Comparison of ENCODE assay signal across 18 mouse cellular contexts in the genomic region with DNA sequence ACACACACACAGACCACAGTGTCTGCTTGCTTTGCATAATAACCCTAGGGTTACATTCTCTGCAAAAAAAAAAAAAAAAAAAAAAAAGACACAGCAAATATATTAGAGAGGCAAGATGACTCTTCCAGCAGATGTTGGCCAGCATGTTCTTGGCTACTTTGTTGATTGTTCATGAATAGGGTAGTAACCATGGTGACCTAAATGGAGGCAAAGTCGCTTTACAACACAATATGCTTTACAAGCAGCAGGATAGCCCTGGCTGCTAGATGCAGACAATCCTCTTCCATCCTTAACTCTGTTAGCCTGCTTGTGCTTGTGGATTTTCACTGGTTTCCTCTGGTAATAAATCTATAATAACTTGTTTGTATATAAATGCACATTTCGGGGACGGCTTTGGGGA.
DNase-seq lines count a peak whose midpoint lies in the region; ATAC-seq and TF ChIP-seq lines count a peak whose summit lies in the region.
"Had no signal": no experiment of that assay in that cellular context is flagged by ENCODE, and none has a peak within 500 bp of the region (broad histone marks: within the 10 kb centered on the region; RNA-seq: fewer than 3 reads in every experiment).

No protein-coding gene starts in this region.

- peak; percentile 63; the same call in 1 of the 2 replicates for ATAC-seq in midbrain, embryonic 12.5 days (ENCODE audit: low FRiP score, low read depth)
- no peak; the same call in 1 of the 2 replicates for ATAC-seq in midbrain, embryonic 13.5 days
- ATAC-seq in hindbrain, embryonic 13.5 days (ENCODE audit: low FRiP score): peak; percentile 63; the same call in 1 of the 2 replicates
- ATAC-seq in neural tube, embryonic 12.5 days (ENCODE audit: low FRiP score, low read depth): peak; percentile 75; the same call in 1 of the 2 replicates
- no peak for ATAC-seq in liver, postnatal 0 days
- ATAC-seq: inflammation-experienced regulatory T-cells, adult 6 months; lung, postnatal 0 days had no signal

- no peaks in the 10 kb centered on the region for H3K27me3 ChIP-seq in midbrain, embryonic 12.5 days
- no peaks in the 10 kb centered on the region for H3K27me3 ChIP-seq in midbrain, embryonic 13.5 days
- no peaks in the 10 kb centered on the region for H3K27me3 ChIP-seq in hindbrain, embryonic 13.5 days
- H3K27me3 ChIP-seq in neural tube, embryonic 12.5 days (replicated peaks): no peaks in the 10 kb centered on the region
- H3K27me3 ChIP-seq in liver, postnatal 0 days (ENCODE audit: insufficient read depth, low read length): no peaks in the 10 kb centered on the region
- H3K27me3 ChIP-seq: limb, embryonic 13.5 days had no signal

- peak; percentile 53 for DNase-seq in brain, embryonic 14.5 days (ENCODE audit: low read depth)
- no peak for DNase-seq in thymus, postnatal 0 days (ENCODE audit: low spot score)
- DNase-seq in liver, postnatal 0 days: no peak
- DNase-seq in testis, postnatal 14 days (ENCODE audit: low spot score): no peak
- DNase-seq: adrenal gland, adult 8-10 months; cerebellum, adult 11-12 months; gastrocnemius, postnatal 14 days; kidney, adult 9 months; kidney, postnatal 4 days had no signal

- H3K4me1 ChIP-seq in midbrain, embryonic 12.5 days: no peaks in the 10 kb centered on the region
- H3K4me1 ChIP-seq in midbrain, embryonic 13.5 days (replicated peaks): no peaks in the 10 kb centered on the region
- H3K4me1 ChIP-seq in hindbrain, embryonic 13.5 days (replicated peaks): no peaks in the 10 kb centered on the region
- no peaks in the 10 kb centered on the region for H3K4me1 ChIP-seq in neural tube, embryonic 12.5 days
- H3K4me1 ChIP-seq in liver, postnatal 0 days (ENCODE audit: insufficient read depth): no peaks in the 10 kb centered on the region
- H3K4me1 ChIP-seq: limb, embryonic 13.5 days had no signal

- H3K4me2 ChIP-seq in midbrain, embryonic 12.5 days (replicated peaks): no peak overlapping the region
- H3K4me2 ChIP-seq in midbrain, embryonic 13.5 days (replicated peaks): no peak overlapping the region
- no peak overlapping the region for H3K4me2 ChIP-seq in hindbrain, embryonic 13.5 days
- no peak overlapping the region for H3K4me2 ChIP-seq in neural tube, embryonic 12.5 days (replicated peaks)
- no peak overlapping the region for H3K4me2 ChIP-seq in liver, postnatal 0 days (ENCODE audit: low read depth, low read length)
- H3K4me2 ChIP-seq: limb, embryonic 13.5 days had no signal

- no peak for TF ChIP-seq CTCF in brain, embryonic 14.5 days (IDR thresholded peaks at IDR 0.05; ENCODE audit: borderline replicate concordance, extremely low read depth, insufficient read depth, insufficient read length)
- no peak for TF ChIP-seq CTCF in liver, postnatal 0 days (IDR thresholded peaks at IDR 0.05; ENCODE audit: low read depth)

- H3K9me3 ChIP-seq in midbrain, embryonic 12.5 days: no peaks in the 10 kb centered on the region
- no peaks in the 10 kb centered on the region for H3K9me3 ChIP-seq in midbrain, embryonic 13.5 days
- no peaks in the 10 kb centered on the region for H3K9me3 ChIP-seq in hindbrain, embryonic 13.5 days
- no peaks in the 10 kb centered on the region for H3K9me3 ChIP-seq in neural tube, embryonic 12.5 days
- no peaks in the 10 kb centered on the region for H3K9me3 ChIP-seq in liver, postnatal 0 days (ENCODE audit: low read length)
- H3K9me3 ChIP-seq: G1E; limb, embryonic 13.5 days had no signal

- TF ChIP-seq EP300 in liver, postnatal 0 days (IDR thresholded peaks at IDR 0.05; ENCODE audit: low read depth): no peak

- H3K27ac ChIP-seq in midbrain, embryonic 12.5 days (replicated peaks): no peak overlapping the region
- no peak overlapping the region for H3K27ac ChIP-seq in midbrain, embryonic 13.5 days
- no peak overlapping the region for H3K27ac ChIP-seq in hindbrain, embryonic 13.5 days
- no peak overlapping the region for H3K27ac ChIP-seq in neural tube, embryonic 12.5 days
- no peak overlapping the region for H3K27ac ChIP-seq in liver, postnatal 0 days (ENCODE audit: low read depth)
- H3K27ac ChIP-seq: limb, embryonic 13.5 days; liver, embryonic 14.5 days had no signal

- H3K36me3 ChIP-seq in midbrain, embryonic 12.5 days: no peaks in the 10 kb centered on the region
- no peaks in the 10 kb centered on the region for H3K36me3 ChIP-seq in midbrain, embryonic 13.5 days
- no peaks in the 10 kb centered on the region for H3K36me3 ChIP-seq in hindbrain, embryonic 13.5 days
- no peaks in the 10 kb centered on the region for H3K36me3 ChIP-seq in neural tube, embryonic 12.5 days
- H3K36me3 ChIP-seq in liver, postnatal 0 days (replicated peaks; ENCODE audit: insufficient read depth, low read length): no peaks in the 10 kb centered on the region
- H3K36me3 ChIP-seq: G1E; limb, embryonic 13.5 days had no signal

- H3K9ac ChIP-seq in midbrain, embryonic 12.5 days (replicated peaks): no peak overlapping the region
- no peak overlapping the region for H3K9ac ChIP-seq in midbrain, embryonic 13.5 days (replicated peaks)
- H3K9ac ChIP-seq in hindbrain, embryonic 13.5 days: no peak overlapping the region
- H3K9ac ChIP-seq in neural tube, embryonic 12.5 days: no peak overlapping the region
- no peak overlapping the region for H3K9ac ChIP-seq in liver, postnatal 0 days (replicated peaks)
- H3K9ac ChIP-seq: limb, embryonic 13.5 days; liver, embryonic 14.5 days had no signal

- TF ChIP-seq POLR2A in brain, embryonic 14.5 days (IDR thresholded peaks at IDR 0.05; ENCODE audit: borderline replicate concordance, extremely low read depth, insufficient read depth, insufficient read length, poor library complexity, severe bottlenecking): no peak

- H3K4me3 ChIP-seq in midbrain, embryonic 12.5 days: no peak overlapping the region
- no peak overlapping the region for H3K4me3 ChIP-seq in midbrain, embryonic 13.5 days (replicated peaks)
- no peak overlapping the region for H3K4me3 ChIP-seq in hindbrain, embryonic 13.5 days
- H3K4me3 ChIP-seq in neural tube, embryonic 12.5 days: no peak overlapping the region
- no peak overlapping the region for H3K4me3 ChIP-seq in liver, postnatal 0 days (ENCODE audit: low read depth, low read length)
- H3K4me3 ChIP-seq: limb, embryonic 13.5 days had no signal

- WGBS in midbrain, embryonic 12.5 days: 57% methylated on average over 3 of the region's 3 CpGs
- 55% methylated on average over 3 of the region's 3 CpGs for WGBS in midbrain, embryonic 13.5 days
- WGBS in hindbrain, embryonic 13.5 days: 48% methylated on average over 3 of the region's 3 CpGs
- WGBS in neural tube, embryonic 12.5 days: 41% methylated on average over 3 of the region's 3 CpGs
- WGBS in liver, postnatal 0 days (ENCODE audit: insufficient replicate concordance): 77% methylated on average over 3 of the region's 3 CpGs

Comparison
In these comparisons a context has a peak if more than half of its experiments do, and no peak if none do; other contexts are left out.
1. ATAC-seq: peak in midbrain, embryonic 12.5 days (single experiment), hindbrain, embryonic 13.5 days (single experiment) and neural tube, embryonic 12.5 days (single experiment); none in midbrain, embryonic 13.5 days (single experiment) and liver, postnatal 0 days (single experiment).